Mouse (Mus musculus): ENCODE measurements around the gene Gm26602.
"Not testable (repeated sequence)": the region's sequence is repeated elsewhere in the genome, so short reads cannot be mapped to it uniquely, and the experiment has no call there.

Gm26602 gene

DNA sequence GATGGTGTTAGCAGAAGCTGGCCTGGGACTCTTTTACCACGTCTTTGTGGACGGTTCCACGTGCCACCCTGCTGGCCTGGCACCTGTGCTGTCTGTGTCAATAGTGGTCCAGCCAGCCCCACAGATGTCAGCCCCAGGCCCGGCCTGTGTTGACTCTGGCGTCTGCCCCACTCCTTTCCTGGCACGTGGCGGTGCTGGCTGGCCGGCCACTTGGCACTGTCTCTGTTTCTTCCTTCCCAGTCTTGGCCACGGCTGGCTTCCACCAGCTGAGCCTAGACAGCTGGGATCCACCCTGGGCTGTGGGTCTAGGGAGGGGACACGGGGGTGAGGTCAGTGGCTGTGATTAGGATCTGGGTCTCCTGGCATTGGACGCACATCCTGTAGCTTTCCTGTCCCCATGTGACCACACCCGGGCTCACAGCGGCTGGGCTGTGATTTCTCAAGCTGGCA, 23.6 kb downstream of the Gm26602 start:
- no peak for DNase-seq

DNA sequence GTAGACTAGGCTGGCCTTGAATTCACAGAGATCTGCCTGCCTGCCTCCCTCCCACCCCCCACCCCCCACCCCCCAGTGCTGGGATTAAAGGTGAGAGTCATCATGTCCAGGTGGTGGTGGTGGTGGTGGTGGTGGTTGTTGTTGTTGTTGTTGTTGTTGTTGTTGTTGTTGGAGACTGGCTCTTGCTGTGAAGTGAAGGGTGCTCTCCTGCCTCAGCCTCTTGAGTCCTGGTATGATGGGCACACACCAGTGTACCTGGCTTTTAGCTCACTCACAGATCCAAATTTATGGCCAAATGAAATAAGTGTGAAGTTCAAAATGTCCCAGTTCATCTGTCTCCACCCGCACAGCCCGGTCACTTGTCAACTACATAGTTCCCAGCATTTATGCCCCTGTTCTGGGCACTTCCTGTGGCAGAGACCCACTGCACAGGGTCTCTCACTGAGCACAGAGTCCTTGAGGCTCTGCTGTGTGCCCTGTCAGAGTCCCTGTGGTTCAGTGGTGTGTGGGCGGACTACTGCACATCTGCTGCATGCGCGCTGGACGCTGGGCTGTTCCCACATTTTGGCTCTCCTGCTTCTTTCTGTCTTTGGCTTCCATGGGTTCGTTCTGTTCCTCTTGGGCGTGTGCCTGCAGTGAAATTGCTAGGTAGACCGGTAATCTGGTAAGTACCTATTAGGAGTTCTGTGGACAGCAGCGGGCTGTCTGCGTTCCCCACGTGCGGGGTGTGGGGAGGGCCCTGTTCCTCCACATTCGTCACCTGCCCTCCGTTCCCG, 24.3 kb downstream of the Gm26602 start:
- DNase-seq, result no peak

DNA sequence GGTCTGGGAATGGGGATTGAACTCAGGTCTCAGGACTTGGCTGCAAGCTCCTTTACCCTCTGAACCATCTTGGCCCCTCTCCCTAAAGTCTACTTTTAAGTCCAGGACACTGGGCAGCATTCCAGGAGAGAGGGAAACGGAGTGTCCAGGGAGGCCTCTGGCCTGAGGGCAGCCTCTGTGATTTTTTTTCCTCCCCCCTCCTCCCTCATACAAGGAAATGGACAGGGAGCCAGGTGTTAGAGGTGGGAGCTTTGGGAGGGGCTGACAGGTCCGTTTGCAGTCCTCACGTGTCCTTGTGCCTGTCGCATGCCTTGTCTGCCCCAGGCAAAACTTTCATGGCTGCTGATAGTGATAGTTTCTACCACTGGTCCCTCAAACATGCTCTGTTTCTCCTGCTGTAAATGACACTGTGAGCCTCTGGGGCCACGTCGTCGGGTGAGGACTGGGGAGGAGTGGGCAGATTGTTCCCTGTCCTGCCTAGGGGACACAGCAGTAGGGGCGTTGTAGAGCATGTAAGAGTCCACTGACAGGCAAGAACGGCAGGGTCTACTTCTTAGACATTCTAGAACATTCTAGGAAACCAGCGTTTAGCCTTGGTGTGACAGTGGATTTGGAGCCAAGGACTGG, 25.7 kb downstream of the Gm26602 start:
- no peak for DNase-seq

DNA sequence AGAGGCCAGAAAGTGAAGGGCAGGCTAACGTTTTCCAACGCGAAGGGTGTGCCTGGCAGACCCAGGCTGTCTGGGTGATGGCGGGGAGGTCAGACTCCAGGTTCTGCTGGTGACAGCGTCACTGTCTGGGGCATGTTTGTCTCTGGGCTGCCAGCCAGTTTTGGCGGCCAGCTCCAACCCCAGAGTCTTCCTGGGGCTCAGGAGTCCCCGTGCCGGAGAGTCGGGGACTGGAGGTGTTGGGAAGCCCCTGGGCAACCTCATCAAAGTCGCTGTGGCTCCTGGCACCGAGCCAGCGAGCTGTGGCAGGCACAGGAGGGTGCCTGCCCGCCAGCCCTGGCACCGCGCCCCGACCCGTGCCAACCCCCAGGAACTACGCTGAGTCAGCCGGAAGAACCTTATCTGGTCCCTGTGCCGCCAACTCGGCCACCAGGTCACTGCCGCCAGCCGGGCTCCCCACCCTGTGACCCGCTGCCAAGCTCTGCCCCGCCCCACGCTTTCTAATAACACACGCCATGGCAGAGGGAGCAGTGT, 26.3 kb downstream of the Gm26602 start:
- DNase-seq, result peak; percentile 43 to 54

DNA sequence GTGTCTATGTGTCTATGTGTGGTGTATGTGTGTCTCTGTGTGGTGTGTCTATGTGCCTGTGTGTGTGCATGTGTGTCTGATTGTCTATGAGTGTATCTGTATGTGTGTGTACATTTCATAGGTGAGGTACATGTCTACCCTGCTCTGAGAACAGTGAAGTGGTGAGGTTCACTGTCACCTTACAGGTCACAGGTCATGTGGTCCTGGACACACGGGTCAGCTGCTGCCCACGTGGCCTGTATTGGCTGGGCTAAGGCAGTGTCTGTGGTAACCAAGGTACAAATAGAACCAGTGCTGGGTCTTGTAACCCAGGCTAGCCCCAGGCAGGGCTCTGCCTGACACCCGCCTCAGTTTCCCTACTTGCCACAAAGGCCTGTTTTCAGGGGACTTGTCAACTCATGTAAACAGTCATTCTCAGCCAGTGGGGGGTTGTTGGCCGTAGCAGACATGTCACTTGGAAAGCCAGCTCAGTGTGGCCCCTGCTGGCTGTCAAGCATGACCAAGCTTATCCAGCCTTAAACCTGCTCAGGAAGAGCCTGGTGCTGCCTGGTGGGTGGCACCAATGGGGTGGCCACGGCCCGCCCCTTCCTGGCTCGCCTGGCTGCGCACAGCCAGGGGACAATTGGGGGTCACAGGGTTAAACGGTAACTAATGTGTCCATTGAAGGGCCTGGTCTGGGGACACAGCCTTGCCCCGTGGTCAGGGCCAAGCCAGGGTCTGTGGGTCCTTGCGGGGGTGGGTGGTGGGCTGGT, 27.3 kb downstream of the Gm26602 start:
- DNase-seq, result no peak

DNA sequence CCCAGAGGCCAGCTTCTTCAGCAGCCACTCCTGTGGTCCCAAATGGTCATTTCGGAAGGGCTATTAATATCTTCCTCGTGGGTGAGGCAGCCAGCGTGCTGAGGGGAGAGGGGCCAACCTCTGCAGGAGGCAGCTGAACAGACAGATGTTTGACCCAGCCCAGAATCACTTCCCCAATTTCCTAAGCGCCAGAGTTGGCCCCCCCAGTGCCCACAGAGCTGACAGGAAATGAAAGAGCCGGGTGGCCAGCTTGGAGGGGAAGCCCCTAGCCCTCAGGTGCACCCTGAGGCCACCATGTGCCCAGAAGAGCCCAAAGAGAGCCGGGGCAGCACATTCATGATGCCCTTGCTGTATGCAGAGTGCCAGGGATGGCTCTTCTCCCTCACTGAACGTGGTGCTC, 30.1 kb downstream of the Gm26602 start:
- no peak for DNase-seq

DNA sequence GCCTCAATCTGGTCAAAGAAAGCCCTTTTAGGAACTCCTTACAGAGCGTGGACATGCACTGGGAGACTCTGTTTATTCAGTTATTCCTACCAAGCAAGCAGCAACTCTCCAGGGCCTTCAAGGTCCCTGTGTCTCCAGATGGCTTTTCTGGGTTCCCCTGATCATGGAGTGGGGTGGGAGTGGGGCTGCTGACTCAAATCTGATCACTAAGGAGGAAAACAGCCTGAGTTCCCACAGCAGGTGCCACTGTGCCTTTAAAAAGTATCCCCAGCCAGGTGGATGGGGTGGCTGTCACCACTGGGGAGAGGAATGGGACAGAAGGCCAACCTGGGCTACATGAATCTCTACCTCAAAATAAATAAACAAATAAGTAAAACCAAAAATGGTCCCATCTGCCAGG, 32.3 kb downstream of the Gm26602 start:
- no peak for DNase-seq

DNA sequence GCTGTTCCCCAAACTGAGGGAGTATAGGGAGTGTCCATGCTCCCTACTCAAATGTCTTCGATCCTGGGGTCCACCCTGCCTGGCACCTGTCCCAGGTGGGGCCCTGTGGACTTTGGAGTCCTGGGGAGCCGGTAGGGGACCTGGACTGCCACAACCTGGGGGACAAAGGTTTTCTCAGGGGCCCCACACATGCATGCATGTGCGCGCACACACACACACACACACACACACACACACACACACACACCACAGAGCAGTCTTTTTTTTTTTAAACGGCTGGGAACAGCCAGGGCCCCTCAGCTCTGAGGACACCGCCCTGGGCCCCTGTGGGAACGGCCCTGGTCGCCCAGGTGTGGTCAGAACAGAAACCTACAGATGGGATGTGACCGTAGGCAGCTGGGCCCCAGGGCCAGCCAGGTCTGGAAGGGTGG, 32.8 kb downstream of the Gm26602 start:
- no peak for DNase-seq

DNA sequence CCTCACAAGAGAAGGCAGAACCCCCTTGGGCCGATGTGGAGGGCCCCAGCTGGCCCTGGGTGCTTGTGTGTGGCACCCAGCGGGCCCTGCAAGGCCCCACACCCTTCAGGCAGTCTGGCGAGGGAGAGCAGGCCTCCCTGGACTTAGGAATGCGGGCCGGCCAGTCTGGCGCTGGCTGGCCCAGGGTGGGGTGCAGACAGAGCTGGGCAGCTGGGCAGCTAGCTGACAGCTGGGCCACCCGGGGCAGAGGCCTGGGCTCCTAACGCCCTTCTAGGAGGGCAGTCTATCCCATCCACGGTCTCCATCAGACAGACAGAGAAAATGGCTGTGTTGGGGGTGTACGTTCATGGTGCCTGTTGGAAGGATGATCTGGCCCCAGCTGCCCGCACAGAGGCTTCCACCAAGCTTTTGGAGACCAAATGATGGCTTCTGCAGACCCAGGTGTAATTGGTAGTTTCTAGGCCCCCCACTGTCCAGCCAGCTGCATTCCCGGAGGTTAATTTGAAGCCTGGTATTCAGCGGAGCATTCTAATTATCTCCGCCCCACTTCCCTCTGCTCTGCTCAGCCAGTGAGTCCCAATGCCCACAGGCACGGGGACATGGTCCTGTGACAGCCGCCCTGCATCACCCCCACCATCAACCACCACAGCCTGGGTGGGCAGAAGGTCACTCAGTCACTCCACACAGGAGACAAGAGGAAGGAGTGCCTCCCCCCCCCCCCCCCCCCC, 35.0 kb downstream of the Gm26602 start:
- DNase-seq, result no peak

DNA sequence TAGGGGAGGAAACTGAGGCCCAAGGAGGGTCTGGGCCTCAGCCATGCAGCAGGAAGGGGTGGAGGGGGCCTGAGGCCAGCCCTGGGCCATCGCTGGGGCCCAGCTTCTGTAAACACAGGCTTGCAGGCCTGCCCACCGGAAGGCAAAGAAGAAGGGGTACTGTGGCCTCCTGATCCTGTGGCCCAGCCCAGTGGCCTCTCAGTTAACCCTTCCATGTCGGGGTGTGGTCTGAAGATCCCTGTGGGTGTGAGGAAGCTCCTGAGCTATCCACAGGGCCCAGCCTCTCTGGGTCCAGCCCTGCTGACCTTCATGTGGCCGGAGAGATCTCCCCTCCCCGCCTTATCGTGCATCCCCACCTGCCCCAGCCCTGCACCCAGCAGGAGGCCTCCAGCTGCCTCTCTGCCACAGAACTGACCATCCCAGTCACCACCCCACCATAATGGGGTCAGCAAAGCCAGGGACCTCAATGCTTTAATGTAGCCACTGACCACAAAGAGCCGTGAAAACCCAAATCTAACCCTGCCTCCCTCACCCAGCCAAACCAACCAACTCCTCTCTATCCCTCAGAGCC, 36.2 kb downstream of the Gm26602 start:
- DNase-seq, result no peak

DNA sequence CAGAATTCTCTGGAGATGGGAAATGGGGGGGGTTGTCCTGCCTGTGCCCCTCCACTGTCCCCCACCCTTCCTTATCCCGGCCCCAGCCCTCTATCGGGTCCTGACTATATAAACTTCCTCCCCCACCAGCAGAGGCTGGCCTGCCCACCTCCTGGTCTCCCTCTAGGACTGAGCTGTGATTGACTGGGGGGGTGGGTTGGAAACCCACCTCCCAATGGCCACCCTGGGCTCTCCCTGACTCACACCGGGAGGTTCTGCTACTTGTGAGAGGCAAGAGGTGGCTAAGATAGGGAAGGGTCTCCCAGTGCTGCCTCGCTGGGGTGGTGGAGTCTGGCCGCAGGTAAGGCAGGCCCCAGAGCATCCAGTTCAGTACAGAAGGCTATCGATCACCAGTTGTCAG, 36.8 kb downstream of the Gm26602 start:
- no peak for DNase-seq

DNA sequence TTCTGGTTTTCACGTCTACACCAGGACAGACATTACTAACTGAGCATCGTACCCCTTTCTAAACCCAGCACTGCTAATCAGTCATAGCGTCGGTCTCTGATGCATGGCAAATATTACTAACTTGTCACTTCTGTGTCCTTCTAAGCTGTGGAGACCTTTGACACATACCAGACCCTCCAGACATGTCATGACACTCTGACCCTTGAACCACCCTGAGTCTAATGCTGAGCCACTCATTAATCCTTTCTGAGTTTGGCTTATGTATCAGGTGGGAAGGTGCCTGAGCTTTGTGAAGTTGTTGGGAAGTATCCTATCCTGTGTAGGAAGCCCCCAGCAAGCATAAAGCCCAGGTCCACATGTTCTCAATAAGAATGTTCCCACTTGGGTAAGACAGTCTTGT, 39.2 kb downstream of the Gm26602 start:
- no peak for DNase-seq

DNA sequence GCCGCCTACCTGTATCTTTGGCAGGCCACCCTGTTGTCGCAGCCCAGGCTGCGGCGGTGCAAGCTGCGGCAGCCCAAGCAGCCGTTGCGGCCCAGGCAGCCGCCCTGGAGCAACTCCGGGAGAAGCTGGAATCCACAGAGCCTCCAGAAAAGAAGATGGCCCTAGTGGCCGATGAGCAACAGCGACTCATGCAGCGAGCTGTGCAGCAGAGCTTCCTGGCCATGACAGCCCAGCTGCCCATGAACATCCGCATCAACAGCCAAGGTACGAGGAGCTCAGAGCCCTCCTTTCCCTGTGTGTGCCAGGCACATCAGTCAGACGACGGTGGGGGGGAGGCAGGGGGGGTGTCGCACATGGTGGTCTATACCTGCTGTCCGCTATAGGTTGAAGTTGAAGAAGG, 40.0 kb downstream of the Gm26602 start:
- DNase-seq, result no peak

DNA sequence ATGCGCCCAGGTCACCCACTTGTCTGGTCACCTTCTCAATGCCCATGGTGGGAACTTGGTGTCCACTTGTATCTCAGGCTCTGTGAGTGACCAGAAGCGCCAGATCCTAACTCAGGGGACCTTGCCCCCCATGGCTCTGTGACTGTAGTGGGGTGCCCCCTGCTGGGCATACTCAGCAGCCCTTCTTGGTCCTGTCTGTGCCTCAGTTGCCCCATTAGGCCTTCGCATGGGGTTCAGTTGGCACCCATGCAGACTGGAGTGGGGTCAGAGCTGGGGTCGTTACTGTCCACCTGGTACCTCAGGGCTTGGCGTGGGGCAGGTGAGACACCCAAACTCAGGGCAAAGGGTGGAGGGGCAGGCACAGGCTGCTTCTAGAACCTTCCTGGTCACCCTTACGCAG, 43.3 kb downstream of the Gm26602 start:
- DNase-seq, result no peak

DNA sequence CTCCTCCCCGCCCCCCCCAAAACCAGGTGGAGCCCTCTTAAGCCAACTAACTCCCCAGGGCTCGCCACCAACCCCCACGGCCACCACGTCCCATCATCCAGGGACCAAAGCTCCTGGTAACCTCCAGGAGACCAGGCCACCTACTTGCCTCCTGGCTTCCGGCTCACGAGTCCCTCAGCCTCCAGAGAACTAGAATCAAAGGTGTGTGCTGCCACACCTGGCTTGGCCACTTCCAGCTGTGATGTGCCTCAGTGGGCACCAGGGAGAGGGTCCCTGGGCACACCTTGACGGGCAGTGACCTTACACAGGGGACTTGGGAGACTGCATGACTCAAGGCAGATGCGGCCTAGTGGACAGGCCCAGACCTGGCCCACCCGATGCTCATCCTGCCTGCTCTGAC, 45.0 kb downstream of the Gm26602 start:
- DNase-seq, result no peak

DNA sequence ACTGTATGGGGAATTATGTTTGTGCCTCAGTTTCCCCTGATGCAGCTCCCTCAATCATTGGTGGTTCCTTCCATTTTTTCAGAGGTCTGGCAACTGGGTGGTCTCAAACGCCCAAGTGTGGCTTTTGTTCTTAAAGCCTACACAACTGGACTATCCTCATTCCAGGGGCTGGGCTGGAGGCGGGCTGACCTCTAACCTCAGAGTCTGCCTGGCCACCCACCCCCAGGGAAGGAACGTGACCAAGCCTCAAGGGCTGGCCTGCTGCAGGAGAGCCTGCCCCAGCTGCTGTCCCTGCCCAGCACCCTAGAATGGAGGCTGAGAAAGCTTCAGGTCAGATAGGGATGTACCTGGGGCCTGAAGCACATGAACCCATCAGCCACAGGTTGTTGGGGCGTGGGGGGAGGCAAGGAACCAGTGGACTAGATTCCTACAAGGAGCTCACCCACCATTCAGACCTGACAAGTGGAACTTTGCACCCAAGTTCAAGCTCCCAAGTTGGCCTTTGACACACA, 46.0 kb downstream of the Gm26602 start:
- no peak for DNase-seq

DNA sequence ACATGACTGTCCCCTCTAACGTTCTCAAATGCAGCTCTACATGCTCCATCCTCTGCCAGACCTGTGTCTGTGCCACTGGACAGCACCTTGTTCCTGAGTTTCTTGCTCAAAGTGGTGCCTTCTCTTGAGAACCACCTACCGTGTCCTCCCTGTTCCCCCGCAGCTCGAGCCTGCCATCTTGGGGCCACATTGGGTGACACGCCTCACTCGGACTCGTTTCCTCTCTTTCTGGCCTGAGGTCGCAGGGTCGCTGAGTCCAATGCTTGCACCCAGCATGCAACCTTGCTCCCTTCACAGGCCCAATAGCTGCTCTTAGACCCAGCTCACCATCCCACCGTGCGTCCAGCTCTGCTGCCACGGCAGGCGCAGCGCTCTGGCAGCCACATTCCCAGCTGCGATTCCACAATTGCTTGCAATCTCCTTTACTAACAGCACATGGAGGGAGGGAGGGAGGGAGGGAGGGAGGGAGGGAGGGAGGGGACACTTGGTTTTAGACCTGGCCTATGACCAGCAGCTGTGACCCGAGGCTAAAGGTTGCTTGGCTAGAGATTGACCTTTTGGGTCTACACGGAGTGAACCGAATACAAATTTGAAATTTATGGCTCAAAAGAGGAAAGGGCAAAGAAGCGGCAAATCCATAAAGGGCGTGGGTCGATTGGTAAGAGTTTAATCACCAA, 47.6 kb downstream of the Gm26602 start:
- DNase-seq, result peak; percentile 65 to 74

DNA sequence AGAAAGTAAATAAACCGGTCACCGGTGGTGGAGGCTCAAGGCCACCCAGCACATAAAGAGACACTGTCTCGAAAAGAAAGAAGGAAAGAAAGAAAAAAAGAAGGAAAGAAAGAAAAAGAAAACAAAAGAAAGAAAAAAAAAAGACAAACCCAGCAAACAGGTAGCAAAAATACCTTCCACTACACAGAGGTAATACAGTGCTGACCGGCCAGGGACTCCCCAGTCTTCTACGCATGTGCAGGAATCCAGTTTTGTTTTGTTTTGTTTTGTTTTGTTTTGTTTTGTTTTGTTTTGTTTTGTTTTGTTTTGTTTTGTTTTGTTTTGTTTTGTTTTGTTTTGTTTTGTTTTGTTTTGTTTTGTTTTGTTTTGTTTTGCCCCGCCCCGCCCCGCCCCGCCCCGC, 48.8 kb downstream of the Gm26602 start:
- not testable (repeated sequence) for DNase-seq

DNA sequence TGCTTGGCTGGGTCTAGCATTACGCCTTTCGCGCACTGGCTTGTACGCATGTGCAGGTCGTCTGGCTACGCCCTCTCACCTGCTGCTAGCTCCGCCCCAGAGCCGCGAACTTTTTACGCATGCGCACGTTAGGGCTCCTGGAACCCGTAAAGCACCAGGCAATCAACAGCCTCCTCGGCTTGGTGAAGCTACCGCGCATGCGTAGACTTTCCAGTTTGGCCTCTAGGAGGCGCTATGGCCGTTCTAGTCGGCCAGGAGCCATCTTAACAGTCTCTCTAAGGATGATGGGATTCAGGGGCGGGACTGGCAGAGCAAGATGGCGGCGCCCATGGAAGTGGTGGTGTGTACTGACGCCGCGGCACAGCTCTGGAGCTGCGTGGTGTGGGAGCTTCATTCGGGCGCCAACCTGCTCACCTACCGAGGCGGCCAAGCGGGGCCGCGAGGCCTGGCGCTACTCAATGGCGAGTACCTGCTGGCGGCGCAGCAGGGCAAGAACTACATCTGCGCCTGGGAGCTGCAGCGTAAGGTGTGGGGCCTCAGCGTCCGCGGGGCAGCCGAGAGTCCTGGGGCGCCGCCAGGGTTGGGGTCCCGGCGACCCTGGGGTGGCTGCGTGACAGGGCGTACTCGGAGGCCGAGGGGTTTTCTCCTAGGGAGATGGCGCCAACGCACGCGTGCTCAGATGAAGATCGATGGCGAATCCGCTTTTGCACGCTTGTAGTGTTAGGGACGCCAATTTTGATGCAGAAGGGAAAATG, 49.4 kb downstream of the Gm26602 start, which contains the start of gene Wdr18:
Gene Wdr18, plus strand, starts transcription at position 306 of the 755 bp plus-strand sequence.
- DNase-seq, result peak; percentile 100

Measured in thymus, adult 18-20 months (tissue).